16 mouse cellular contexts compared by ENCODE assay signal in genomic region chr1:90018071-90018470, GRCm38 (mm10). TPM values are rescaled to one million over a fixed set of nuclear protein-coding genes. Genes with fewer than 3 reads are reported as not detected.
DNase-seq lines count a peak whose midpoint lies in the region; ATAC-seq lines count a peak whose summit lies in the region.
"Had no signal": no experiment of that assay in that cellular context is flagged by ENCODE, and none has a peak within 500 bp of the region (broad histone marks: within the 10 kb centered on the region; RNA-seq: fewer than 3 reads in every experiment).

No protein-coding gene starts in this region.

- intact Hi-C loops in gastrocnemius, postnatal 14 days (cut with DNase I; ENCODE audit: low total_unique reads) = no loop called here

- DNase-seq in gastrocnemius, postnatal 14 days = peak; percentile 49
- DNase-seq in gastrocnemius, postnatal 4 days (ENCODE audit: low spot score in 2 of 2) = no peak
- peak; percentile 8 for DNase-seq in ovary, adult 18-20 months (ENCODE audit: low spot score)
- DNase-seq in ovary, postnatal 36 days (ENCODE audit: low spot score) = no peak
- DNase-seq in adrenal gland, adult 8-10 months = peak; percentile 83
- peak; percentile 81 to 89 for DNase-seq in adrenal gland, postnatal 36 days
- no peak for DNase-seq in lung, adult 18-20 months
- DNase-seq: cerebellum, adult 9-10 months; cerebellum, postnatal 25 days; gastrocnemius, adult 2 months had no signal

- no peak for ATAC-seq in inflammation-experienced regulatory T-cells, adult 6 months
- ATAC-seq: forebrain, embryonic 14.5 days; intestine, embryonic 16.5 days had no signal

RNA-seq across cellular contexts. Expression of gene Asb18, which starts 3.6 kb away (rescaled TPM):
- 1 to 10 TPM; 7.0 TPM for total RNA-seq in gastrocnemius, postnatal 14 days (2021)
- total RNA-seq in gastrocnemius, postnatal 4 days (2021) = 10 to 100 TPM in 1 of 2 experiments, 1 to 10 TPM in 1; 8.6 to 10.7 TPM
- total RNA-seq in adrenal gland, adult 8-10 months (2022) = not detected
- total RNA-seq in adrenal gland, postnatal 36 days (2021) = not detected
- polyA plus RNA-seq in inflammation-experienced regulatory T-cells, adult 6 months (2017; shearing (Covaris generic)) = not detected
- total RNA-seq: ES-E14; granulocyte monocyte progenitor cell, adult 5-6 weeks had no signal
- polyA plus RNA-seq: embryonic facial prominence, embryonic 13.5 days; intestine, embryonic 16.5 days had no signal

Comparison
In these comparisons a context has a peak if more than half of its experiments do, and no peak if none do; other contexts are left out.
1. DNase-seq: peak in gastrocnemius, postnatal 14 days (single experiment), ovary, adult 18-20 months (single experiment), adrenal gland, adult 8-10 months (single experiment) and adrenal gland, postnatal 36 days (2 of 2); none in gastrocnemius, postnatal 4 days (0 of 2), ovary, postnatal 36 days (single experiment) and lung, adult 18-20 months (0 of 2).
2. RNA of gene Asb18, which starts 3.6 kb away (total RNA-seq): 8.6 to 10.7 TPM in gastrocnemius, postnatal 4 days and 7.0 TPM in gastrocnemius, postnatal 14 days; not detected in adrenal gland, adult 8-10 months and not detected in adrenal gland, postnatal 36 days; every median in the first group is over 4 times any median in the second.